Mouse (Mus musculus) thymus, adult 2 months (tissue): ENCODE measurements around the gene Shb.

Experiments
- CTCF ChIP-seq: fragments of 200-500 bp; IDR thresholded peaks from 2 replicates; pipeline ENCODE4 v1.5.1; 2012; ENCODE audit warnings: mild to moderate bottlenecking, control low read depth, low read length, moderate library complexity, borderline replicate concordance; ENCODE audit not compliant: control insufficient read depth, poor library complexity, insufficient read depth; ENCODE audit errors: extremely low read depth
- POLR2A ChIP-seq: fragments of 200-500 bp; IDR thresholded peaks from 2 replicates; pipeline ENCODE4 v1.6.1; 2012; ENCODE audit warnings: mild to moderate bottlenecking, low read length, control low read depth, moderate library complexity; ENCODE audit not compliant: control insufficient read depth, poor library complexity, insufficient read depth; ENCODE audit errors: extremely low read depth

DNA sequence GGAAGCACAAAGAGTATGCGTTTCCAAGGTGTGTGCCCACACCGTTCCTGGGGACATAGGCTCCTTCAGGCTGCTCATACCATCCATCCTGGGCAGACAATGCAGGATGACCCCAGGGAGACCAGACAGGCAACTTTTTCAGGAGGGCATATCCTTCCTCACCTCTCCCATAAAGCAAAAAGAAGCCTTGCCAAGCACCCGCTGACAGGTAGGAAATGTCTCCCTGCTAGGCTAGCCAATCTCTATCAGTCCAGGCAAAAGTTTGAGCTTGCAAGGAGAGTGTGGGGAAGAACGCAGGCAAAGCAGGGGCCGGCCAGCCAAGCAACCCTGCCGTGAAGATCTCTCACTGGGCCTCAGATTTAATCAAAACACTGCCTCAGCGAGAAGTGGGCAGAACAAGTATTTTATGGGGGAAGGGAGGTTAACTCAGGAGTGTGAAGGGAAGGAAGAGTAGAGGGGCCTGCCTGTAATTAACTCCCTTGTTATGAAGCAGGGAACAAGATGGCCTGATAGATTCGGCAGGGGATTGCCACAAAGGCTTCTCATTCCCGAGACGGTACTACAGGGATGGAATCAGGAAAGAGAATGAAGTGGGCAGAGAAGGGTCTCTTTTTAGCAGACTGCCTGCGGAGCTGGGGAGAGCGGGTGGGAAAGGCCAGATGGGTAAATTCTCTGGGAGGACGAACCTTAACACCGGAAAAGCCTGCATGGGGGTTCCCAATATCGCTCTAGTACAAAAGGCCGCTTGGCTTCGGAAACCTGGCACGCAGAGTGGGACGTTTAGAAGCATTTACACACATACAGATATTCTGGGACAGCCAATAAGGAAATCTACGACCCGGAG is 3.7 kb downstream of the Shb start:
- TF ChIP-seq CTCF (no peak), POLR2A (no peak)
